Mouse (Mus musculus) cortical plate, adult 2 months (tissue): ENCODE measurements around the gene Lamtor1. TPM values are rescaled to one million over a fixed set of nuclear protein-coding genes. Genes with fewer than 3 reads are reported as not detected.

Experiments
- H3K27ac ChIP-seq: fragments of 200-500 bp; 2 replicates; pipeline ENCODE4 v1.5.1; 2012; ENCODE audit warnings: low read length, control low read depth, inconsistent platforms; ENCODE audit not compliant: insufficient read depth
- H3K4me1 ChIP-seq: fragments of 200-500 bp; 2 replicates; pipeline ENCODE4 v1.6.1; 2011; ENCODE audit warnings: low read length; ENCODE audit not compliant: control insufficient read depth, insufficient read depth
- H3K4me3 ChIP-seq: fragments of 200-500 bp; 2 replicates; pipeline ENCODE4 v1.5.1; 2011; ENCODE audit warnings: mild to moderate bottlenecking, low read length, control low read depth; ENCODE audit not compliant: insufficient read depth
- CTCF ChIP-seq: fragments of 200-500 bp; IDR thresholded peaks from 2 replicates; pipeline ENCODE4 v1.5.1; 2011; ENCODE audit warnings: mild to moderate bottlenecking, control low read depth, low read length; ENCODE audit not compliant: insufficient read depth; ENCODE audit errors: extremely low read depth
- POLR2A ChIP-seq: fragments of 200-500 bp; IDR thresholded peaks from 2 replicates; pipeline ENCODE4 v1.6.1; 2011; ENCODE audit warnings: mild to moderate bottlenecking, low read length, control low read depth; ENCODE audit not compliant: insufficient read depth; ENCODE audit errors: extremely low read depth
- polyA plus RNA-seq: library from polyadenylated mRNA; depleted of rRNA; stranded (reverse); fragments of >200 nt; gene quantifications from 2 replicates; pipeline ENCODE4 v1.2.3, GENCODE M21; 2012

Lamtor1 gene
- polyA plus RNA-seq, 1 experiment: 213 TPM

- TF ChIP-seq POLR2A: no peak
- no peak for TF ChIP-seq CTCF
- Histone ChIP-seq H3K4me1 (peaks cover 2% of the 10 kb centered on the region; the same call in 1 of the 2 replicates), H3K4me3 (no peak overlapping the region), H3K27ac (no peak overlapping the region)
These were observed 36.6 kb upstream of the Lamtor1 start for GRCm38 (mm10) chr7:101869163-101869500.

GRCm38 (mm10) chr7:101870629-101871028 lies 35.1 kb upstream of the Lamtor1 start, which contains the start of gene Folr1:
TSS of gene Folr1 (minus strand) at chr7:101870788.
- no peak for TF ChIP-seq POLR2A
- no peak for TF ChIP-seq CTCF
- peaks cover 2% of the 10 kb centered on the region; the same call in 1 of the 2 replicates for H3K4me1 ChIP-seq
- H3K4me3 ChIP-seq: no peak within 1 kb of the TSS
- no peak within 1 kb of the TSS for H3K27ac ChIP-seq

GRCm38 (mm10) chr7:101871296-101871695 lies 34.4 kb upstream of the Lamtor1 start:
- H3K4me1 ChIP-seq: peaks cover 2% of the 10 kb centered on the region; the same call in 1 of the 2 replicates
- TF ChIP-seq CTCF (no peak), POLR2A (no peak)
- H3K4me3 ChIP-seq: no peak overlapping the region
- no peak overlapping the region for H3K27ac ChIP-seq

GRCm38 (mm10) chr7:101875978-101876377 lies 29.7 kb upstream of the Lamtor1 start:
- Histone ChIP-seq H3K27ac (no peak overlapping the region), H3K4me3 (no peak overlapping the region), H3K4me1 (no peaks in the 10 kb centered on the region)
- TF ChIP-seq CTCF: no peak
- no peak for TF ChIP-seq POLR2A

GRCm38 (mm10) chr7:101880855-101881254 lies 24.8 kb upstream of the Lamtor1 start:
- no peak overlapping the region for H3K27ac ChIP-seq
- no peaks in the 10 kb centered on the region for H3K4me1 ChIP-seq
- TF ChIP-seq CTCF (no peak), POLR2A (no peak)
- H3K4me3 ChIP-seq: no peak overlapping the region

GRCm38 (mm10) chr7:101882413-101883154 lies 23.1 kb upstream of the Lamtor1 start:
- no peak overlapping the region for H3K27ac ChIP-seq
- no peaks in the 10 kb centered on the region for H3K4me1 ChIP-seq
- TF ChIP-seq CTCF: no peak
- no peak for TF ChIP-seq POLR2A
- no peak overlapping the region for H3K4me3 ChIP-seq

GRCm38 (mm10) chr7:101884160-101884559 lies 21.5 kb upstream of the Lamtor1 start:
- H3K27ac ChIP-seq: no peak overlapping the region

GRCm38 (mm10) chr7:101886274-101886673 lies 19.4 kb upstream of the Lamtor1 start:
- no peak overlapping the region for H3K27ac ChIP-seq
- H3K4me3 ChIP-seq: no peak overlapping the region
- TF ChIP-seq CTCF (no peak), POLR2A (no peak)
- H3K4me1 ChIP-seq: no peaks in the 10 kb centered on the region

More at GRCm38 (mm10) chr7:101884160-101884559, 21.5 kb upstream of the Lamtor1 start:
- no peak for TF ChIP-seq POLR2A
- TF ChIP-seq CTCF: no peak
- no peaks in the 10 kb centered on the region for H3K4me1 ChIP-seq
- H3K4me3 ChIP-seq: no peak overlapping the region

GRCm38 (mm10) chr7:101888460-101888859 lies 17.2 kb upstream of the Lamtor1 start:
- no peak overlapping the region for H3K4me3 ChIP-seq
- H3K27ac ChIP-seq: no peak overlapping the region
- TF ChIP-seq POLR2A: no peak
- TF ChIP-seq CTCF: no peak
- H3K4me1 ChIP-seq: no peaks in the 10 kb centered on the region

- H3K4me3 ChIP-seq: peak overlapping the region; percentile 53
- 0 out of 2 replicates have a peak, but pooled peaks cover 1% of the 10 kb centered on the region for H3K4me1 ChIP-seq
- H3K27ac ChIP-seq: peak overlapping the region; percentile 61
- 0 out of 2 replicates have a peak, but pooled peaks have one; percentile 8 for TF ChIP-seq CTCF
- no peak for TF ChIP-seq POLR2A
These were observed 10.0 kb upstream of the Lamtor1 start for GRCm38 (mm10) chr7:101895695-101896094.
